Mouse (Mus musculus): ENCODE data around the gene Plpp3.

The Plpp3 gene

GRCm38 (mm10) chr4:105157276-105158168 lies at the start of gene Plpp3:
TSS of gene Plpp3 (plus strand) at chr4:105157347.
- in situ Hi-C loops (cut with MboI; ENCODE audit: unreplicated experiment in 2 of 2): loop anchor here (5.0 to 10.0 kb wide), 4 partner anchors 160 to 1217 kb away; no protein-coding TSS in a partner anchor

- in situ Hi-C loops (cut with MboI; ENCODE audit: unreplicated experiment in 2 of 2): no loop called here
Observed at GRCm38 (mm10) chr4:105107943-105108640, 49.1 kb upstream of the Plpp3 start.

GRCm38 (mm10) chr4:105108641-105109198 lies 48.4 kb upstream of the Plpp3 start:
- in situ Hi-C loops (cut with MboI; ENCODE audit: unreplicated experiment in 2 of 2): no loop called here

DNA sequence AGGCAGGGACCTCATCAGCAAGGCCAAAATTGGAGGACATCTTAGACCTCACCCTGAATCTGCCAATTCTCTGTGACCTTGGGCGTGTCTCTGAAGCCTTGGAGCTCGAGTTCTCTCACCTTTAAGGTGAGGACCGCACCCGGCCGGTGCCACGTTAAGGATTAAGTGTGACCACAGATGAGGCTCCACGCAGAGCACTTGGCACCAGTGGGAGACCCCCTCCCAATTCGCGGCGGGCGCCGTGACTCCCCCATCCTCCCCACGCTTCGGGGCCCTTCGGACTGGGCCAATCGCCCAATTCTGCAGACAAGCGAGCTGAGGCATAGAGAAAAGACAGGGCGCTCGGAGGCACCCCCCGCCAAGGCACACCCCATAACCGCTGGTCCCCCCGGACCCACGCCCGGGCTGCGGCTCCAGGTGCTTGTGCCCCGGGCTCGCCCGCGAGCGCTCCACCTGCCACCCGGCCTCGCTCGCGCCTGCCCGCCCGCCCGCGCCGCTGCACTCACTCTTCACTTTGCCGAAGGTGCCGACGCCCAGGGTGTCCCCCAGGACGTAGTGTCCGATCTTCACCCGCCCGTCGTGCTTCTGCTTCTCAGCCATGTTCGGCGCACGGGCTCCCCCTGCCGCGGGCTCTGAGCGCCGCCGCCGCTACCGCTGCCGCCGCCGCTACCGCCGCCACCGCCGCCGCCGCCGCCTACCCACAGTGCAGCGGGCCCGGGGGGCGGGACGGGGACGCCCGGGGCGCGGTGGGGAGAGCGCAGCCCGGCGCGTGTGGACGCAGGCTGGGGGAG lies 47.8 kb upstream of the Plpp3 start, which contains the start of gene Prkaa2:
TSS of gene Prkaa2 (minus strand) at position 692 of the 791 bp plus-strand sequence.
- in situ Hi-C loops (cut with MboI; ENCODE audit: unreplicated experiment in 2 of 2): no loop called here

DNA sequence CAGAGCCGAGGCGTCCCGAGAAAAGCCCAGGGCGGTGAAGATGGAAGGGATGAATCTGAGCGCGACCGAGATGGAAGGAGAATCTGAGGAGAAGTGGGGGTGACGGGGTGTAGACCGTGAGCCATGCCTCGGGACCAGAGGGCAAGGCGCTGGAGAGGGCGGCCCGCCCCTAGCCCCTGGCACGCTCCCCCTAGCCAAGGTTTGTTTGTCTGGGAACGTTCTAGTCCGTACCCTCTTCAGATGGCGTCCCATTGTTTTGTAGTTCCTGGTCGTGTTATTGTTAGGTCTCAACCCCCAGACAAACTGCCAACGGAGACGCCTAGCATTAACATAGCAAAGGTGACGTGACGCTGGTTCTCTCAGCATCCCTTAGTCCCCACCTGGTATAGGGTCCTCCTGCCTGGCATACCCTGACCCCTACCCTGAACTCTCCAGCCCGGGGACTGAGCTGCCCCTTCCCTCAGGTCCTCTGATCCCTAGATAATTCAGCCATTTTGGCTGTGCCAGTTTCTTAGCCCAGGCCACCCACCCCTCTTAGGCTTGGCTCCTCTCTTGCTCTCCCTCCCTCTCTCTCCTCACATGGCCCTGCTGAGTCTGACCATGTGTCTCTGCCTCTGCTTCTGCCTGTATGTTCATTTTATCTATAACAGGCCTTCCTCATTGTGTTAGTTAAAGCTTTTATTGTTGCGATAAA lies 47.0 kb upstream of the Plpp3 start:
- in situ Hi-C loops (cut with MboI; ENCODE audit: unreplicated experiment in 2 of 2): no loop called here

- in situ Hi-C loops (cut with MboI; ENCODE audit: unreplicated experiment in 2 of 2): no loop called here
Observed at GRCm38 (mm10) chr4:105110684-105111035, 46.5 kb upstream of the Plpp3 start.

DNA sequence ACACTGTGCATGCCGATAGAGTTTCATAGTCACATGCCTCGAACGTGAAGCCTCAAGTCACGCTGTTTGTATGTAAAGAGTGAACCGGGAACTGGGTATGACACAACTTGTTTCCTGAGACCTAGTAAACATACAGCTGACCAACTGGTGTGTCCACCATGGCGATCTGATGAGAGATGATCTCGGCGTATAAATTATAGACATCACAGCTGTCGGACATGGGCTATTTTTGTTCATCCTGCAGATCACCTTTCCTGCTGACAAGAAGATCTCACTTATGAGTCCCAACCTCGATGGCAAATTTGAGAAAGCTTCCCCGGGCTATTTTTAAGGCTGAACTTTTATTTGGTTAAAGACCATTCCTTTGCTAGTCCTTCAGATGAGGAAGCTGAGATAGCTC lies 45.4 kb upstream of the Plpp3 start:
- in situ Hi-C loops (cut with MboI; ENCODE audit: unreplicated experiment in 2 of 2): no loop called here

- in situ Hi-C loops (cut with MboI; ENCODE audit: unreplicated experiment in 2 of 2): no loop called here
Observed at GRCm38 (mm10) chr4:105113042-105113441, 44.1 kb upstream of the Plpp3 start.

DNA sequence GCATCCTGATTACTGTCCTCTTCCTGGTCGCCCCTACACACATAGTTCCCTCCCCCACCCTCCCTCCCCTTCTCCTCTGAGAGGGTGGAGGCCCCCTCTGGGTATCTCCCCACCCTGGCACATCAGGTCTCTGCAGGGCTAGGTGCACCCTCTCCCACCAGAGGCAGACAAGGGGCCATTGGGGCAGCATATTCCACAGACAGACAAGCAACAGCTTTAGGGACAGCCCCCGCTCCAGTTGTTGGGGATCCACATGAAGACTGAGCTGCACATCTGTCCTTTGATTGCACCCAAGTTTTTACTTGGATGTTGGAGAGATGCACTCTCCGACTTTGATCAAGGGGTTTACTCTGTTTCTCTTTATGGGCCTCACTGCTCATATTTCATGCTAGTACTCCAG lies 43.7 kb upstream of the Plpp3 start:
- in situ Hi-C loops (cut with MboI; ENCODE audit: unreplicated experiment in 2 of 2): no loop called here

DNA sequence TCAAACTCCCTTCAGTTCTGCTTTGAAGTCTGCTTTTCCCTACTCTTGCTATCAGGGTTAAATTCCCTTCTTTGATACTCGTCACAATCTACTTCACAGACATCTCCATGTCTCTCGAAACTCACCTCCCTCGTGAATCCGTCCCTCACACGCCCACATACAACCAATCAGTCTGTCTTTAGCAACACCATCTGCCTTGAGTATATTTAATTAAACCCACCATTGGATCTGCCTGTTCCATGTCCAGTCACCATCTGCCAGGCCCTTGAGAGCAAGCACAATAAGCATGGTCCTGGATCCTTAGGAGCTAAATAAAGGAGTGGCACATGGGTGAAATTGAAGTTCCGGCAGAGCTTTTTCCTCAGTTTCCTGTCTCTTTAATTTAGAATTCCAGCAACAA lies 36.1 kb upstream of the Plpp3 start:
- in situ Hi-C loops (cut with MboI; ENCODE audit: unreplicated experiment in 2 of 2): loop anchor here in 1 of 2 experiments (5.0 kb wide), 2 partner anchors 84 to 209 kb away; partner anchors contain the start of gene Fyb2

- in situ Hi-C loops (cut with MboI; ENCODE audit: unreplicated experiment in 2 of 2): loop anchor here in 1 of 2 experiments (5.0 kb wide), 2 partner anchors 85 to 210 kb away; partner anchors contain the start of gene Fyb2
Observed at GRCm38 (mm10) chr4:105122429-105122828, 34.7 kb upstream of the Plpp3 start.

GRCm38 (mm10) chr4:105129212-105129611 lies 27.9 kb upstream of the Plpp3 start:
- in situ Hi-C loops (cut with MboI; ENCODE audit: unreplicated experiment in 2 of 2): loop anchor here in 1 of 2 experiments (5.0 kb wide), 1 partner anchor 222 kb away; no protein-coding TSS in a partner anchor

- in situ Hi-C loops (cut with MboI; ENCODE audit: unreplicated experiment in 2 of 2): no loop called here
Observed at GRCm38 (mm10) chr4:105131756-105132314, 25.3 kb upstream of the Plpp3 start.

DNA sequence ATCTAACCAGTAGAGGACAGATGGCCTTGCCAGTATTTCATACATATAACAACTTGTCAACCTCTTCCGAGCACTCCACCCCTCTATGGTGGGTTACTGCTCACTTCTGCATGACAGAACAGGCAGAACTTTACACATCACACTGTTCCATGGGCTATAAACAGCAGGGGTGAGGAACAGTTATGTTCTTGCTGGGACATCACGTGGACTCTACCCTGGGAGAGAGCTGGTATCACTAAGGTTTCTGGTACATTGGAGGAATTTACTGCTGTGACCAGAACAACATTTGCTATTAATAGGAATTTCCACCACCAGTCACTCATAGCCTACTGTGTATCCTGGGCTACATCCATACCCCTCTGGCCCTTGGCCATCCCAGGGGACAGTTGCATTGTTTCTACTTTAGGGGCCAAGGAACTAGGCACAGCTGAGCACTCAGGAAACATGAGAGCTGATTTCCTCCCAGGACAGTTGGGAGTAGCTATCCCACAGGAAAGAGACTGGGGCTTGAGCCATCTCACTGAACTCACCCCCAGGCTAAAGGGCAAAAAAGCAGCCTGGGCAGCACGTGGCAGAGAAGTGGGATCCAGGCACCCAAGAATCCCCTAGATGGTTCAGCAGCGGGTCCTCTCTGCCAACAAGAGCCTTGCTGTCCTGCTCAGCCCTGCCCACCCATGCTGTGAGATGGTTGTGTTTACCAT lies 23.6 kb upstream of the Plpp3 start:
- in situ Hi-C loops (cut with MboI; ENCODE audit: unreplicated experiment in 2 of 2): no loop called here

GRCm38 (mm10) chr4:105149492-105149891 lies 7.7 kb upstream of the Plpp3 start:
- in situ Hi-C loops (cut with MboI; ENCODE audit: unreplicated experiment in 2 of 2): no loop called here

- in situ Hi-C loops (cut with MboI; ENCODE audit: unreplicated experiment in 2 of 2): loop anchor here (5.0 to 10.0 kb wide), 6 partner anchors 165 to 1223 kb away; no protein-coding TSS in a partner anchor
Observed at GRCm38 (mm10) chr4:105151911-105152690, 5.0 kb upstream of the Plpp3 start.

DNA sequence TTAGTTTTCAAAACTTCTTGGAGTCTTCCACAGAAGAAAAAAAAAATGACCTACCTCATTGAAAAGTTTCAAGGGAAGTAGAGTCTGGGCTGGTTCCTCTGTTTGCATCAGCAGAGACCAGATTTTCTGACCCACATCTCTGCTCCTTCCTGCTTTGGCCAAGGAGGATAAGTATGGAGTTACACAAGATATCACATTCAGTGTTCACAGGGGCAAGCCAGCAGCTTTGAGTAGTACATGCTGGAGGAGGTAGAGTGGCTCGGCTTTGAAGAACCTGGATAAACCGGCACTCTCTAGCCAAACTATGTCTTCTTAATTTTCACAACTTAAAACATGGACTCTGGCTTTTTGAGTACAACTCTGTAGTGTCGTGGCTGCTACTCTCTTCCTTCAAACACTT lies 3.9 kb upstream of the Plpp3 start:
- in situ Hi-C loops (cut with MboI; ENCODE audit: unreplicated experiment in 2 of 2): loop anchor here (5.0 to 10.0 kb wide), 6 partner anchors 164 to 1222 kb away; no protein-coding TSS in a partner anchor

DNA sequence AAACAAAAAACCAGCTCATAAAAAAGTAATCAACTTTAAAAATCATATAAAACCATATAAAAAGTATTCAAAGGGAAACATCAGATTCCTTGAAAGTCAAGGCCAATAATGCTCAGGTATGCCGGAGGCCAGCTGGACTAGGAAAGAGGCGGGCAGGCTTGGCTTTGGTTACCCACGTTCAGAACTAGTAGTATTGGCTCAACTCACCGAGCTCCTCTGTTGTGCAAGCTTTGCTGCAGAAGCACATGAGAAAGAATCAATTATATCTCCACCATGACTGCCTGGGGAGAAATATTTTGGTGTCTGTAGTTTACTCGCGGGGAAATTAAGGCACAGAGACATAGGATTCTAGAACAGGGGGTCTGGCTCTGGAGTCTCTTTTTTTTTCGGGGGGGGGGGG lies 866 bp upstream of the Plpp3 start:
- in situ Hi-C loops (cut with MboI; ENCODE audit: unreplicated experiment in 2 of 2): loop anchor here (5.0 to 10.0 kb wide), 4 partner anchors 161 to 1219 kb away; no protein-coding TSS in a partner anchor

Data from v-Abl transformed pro-B cells (cell line).